Mouse (Mus musculus): ENCODE measurements at regions not wholly inside any gene's neighbourhood (a gene's known extent, or its start where the extent isn't known, plus 50 kb on each side); places are given as distances from the start of the nearest gene placed in this dataset.

- no peak for DNase-seq (ENCODE audit: low read depth, low spot score)
These were observed 304.3 kb upstream of the Sox11 start for GRCm38 (mm10) chr12:27646497-27647307.

GRCm38 (mm10) chr12:27619616-27620015 lies 277.2 kb upstream of the Sox11 start:
- no peak for DNase-seq (ENCODE audit: low read depth, low spot score)

- peak; percentile 18 for DNase-seq (ENCODE audit: low read depth, low spot score)
These were observed 261.8 kb upstream of the Sox11 start for GRCm38 (mm10) chr12:27604061-27604679.

- DNase-seq (ENCODE audit: low read depth, low spot score) = peak; percentile 3
These were observed 256.8 kb upstream of the Sox11 start for GRCm38 (mm10) chr12:27599149-27599548.

DNA sequence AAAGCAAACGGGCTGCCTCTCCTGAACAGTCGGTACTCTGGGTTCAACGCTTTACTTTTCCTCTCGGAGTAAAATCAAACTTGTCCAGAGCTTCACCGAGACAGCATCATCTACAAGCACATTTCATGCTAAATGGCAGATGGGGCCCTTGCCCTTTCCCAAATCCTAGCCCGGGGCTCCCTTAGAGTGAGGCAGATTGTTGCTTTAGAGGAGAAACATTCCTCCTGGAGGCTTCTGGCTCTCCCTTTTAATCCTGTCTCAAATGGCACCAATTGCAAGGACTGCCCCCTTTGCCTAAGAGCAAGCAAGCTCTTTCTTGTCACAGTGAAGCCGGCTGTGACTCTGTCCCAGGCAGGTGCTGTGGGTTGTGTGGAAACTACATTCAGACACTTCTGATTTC lies 255.5 kb upstream of the Sox11 start:
- DNase-seq (ENCODE audit: low read depth, low spot score) = no peak

DNA sequence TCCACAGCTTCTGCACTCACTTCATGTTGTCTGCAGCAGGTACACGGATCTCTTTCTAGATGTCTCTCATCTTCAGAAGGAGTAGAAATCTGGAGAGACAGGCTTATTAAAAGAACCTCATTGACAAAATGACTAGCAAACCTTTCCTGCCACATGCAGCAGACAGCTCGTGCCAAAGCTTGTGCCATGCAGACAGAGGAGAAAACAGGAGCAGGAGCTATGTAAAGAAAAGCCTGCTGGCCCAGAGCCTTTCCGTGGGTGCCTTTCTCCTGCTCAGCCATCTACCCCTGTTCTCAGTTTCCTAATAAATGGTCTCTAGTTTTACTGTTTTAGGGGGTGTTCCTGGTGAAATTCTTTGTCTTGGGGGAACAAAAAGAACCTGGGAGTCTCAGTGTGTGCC lies 254.9 kb upstream of the Sox11 start:
- no peak for DNase-seq (ENCODE audit: low read depth, low spot score)

DNA sequence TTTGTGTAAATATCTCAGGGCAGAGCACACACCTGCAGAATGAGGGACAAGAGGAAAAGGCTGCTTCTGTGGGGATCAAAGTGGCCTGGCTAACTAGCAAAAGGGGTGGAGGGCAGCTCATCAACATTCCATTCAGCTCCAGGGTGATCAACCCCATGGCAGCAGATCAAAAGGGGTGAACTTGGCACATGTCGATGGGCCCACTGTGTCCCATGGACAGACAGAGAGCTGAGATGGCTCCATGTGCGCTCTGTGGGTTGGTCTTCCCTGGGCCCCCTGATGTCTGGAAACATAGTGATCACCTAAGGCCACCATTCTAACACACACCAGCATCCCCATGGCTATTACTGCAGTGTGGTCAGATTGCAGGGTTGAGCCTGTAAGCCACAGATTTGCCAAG lies 253.2 kb upstream of the Sox11 start:
- DNase-seq (ENCODE audit: low read depth, low spot score) = no peak

DNA sequence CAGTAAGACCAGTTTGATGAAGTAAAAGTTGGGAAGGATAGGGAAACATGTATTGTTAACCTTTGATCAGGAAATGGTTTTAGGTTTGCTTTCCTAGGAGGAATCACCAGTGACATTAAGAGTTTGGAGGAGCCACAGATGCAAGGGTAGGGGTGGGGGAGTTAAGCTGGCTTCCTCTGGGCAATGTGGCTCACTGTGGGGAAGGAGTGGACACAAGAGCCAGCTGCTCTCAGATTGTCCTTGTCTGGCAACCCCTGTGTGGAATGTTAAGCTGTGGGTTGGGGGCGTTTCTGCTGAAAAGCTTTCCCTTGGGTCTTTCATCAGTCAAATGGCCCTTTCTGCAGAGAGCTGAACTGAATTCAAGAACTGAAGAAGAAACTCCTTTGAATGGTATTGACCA lies 251.1 kb upstream of the Sox11 start:
- DNase-seq (ENCODE audit: low read depth, low spot score) = no peak

DNA sequence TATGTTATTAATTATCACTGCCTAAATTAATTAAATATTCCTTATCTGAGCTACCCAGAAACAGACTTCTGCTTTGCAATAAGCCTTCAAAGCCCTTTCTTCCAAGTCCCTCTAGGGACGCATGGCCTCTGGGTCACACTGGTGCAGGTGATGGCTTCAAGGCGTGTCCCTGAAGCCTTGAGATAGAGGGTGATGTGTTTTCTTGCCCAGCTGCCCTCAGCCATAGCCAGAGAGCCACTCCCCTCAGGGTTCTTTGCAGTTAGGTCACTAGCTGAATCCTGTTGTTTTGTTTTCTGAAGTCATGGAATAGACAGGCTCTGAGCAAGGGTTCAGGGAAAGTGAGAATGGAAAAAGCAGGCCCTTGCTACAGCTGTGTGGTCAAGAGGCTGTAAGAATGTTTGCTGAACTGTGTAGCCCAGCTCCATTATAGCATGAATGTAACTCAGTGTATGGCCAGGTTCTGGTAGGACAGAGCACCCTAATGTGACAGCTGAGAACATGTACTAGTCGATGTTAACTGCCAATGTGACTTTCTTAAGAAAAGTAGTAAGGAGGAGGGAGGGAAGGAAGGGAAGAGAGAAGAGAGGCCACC lies 233.8 kb upstream of the Sox11 start:
- DNase-seq (ENCODE audit: low read depth, low spot score) = no peak

GRCm38 (mm10) chr12:27575629-27576028 lies 233.3 kb upstream of the Sox11 start:
- no peak for DNase-seq (ENCODE audit: low read depth, low spot score)

DNA sequence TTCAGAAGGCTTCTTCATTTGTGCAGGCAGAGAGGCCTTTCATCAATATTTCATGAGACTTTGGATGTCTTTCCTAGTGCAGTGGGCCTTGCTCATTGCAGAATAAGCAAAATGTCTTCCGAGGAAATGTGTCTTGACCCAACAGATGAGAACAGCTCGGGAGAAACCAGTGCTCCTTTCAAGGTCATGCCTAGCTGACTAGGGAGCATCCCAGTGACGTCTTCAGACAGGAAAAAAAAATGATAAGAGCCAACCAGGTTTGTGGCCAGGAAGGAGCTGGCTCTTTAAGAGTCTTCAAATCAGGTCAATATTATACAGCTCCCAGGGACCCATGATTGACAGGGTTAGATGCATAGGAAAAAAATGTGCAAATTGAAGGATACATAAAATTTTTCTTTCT lies 224.9 kb upstream of the Sox11 start:
- no peak for DNase-seq (ENCODE audit: low read depth, low spot score)

DNA sequence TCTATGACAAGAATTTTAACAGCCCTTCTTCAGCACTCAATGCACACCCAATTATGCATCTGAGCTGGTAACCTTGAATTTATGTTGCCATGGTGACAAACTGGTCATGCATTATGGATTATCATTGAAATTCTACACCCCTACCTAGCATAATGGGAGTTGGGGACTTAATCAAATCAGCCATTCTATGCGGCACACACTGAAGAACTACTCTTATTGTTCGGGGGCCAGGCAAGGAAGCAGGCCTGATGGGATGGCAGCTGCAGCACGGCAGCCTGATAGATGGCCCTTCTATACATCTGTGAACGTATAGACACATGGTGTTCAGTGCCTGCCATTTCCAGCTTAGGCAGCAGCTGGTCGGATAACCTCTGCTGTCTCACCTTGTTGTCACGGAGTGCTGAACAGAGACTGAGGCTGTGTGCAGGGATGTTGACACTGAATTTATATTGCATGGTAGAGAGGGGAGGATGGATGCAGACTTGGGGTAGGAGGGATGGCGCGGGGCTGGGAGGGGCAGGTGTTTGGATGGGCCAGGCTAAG lies 223.7 kb upstream of the Sox11 start:
- no peak for DNase-seq (ENCODE audit: low read depth, low spot score)

GRCm38 (mm10) chr12:27564641-27565306 lies 222.4 kb upstream of the Sox11 start:
- DNase-seq (ENCODE audit: low read depth, low spot score) = no peak

GRCm38 (mm10) chr12:27563900-27564299 lies 221.5 kb upstream of the Sox11 start:
- no peak for DNase-seq (ENCODE audit: low read depth, low spot score)

- DNase-seq (ENCODE audit: low read depth, low spot score) = no peak
These were observed 210.4 kb upstream of the Sox11 start for GRCm38 (mm10) chr12:27552809-27553208.

- no peak for DNase-seq (ENCODE audit: low read depth, low spot score)
These were observed 195.8 kb upstream of the Sox11 start for GRCm38 (mm10) chr12:27538210-27538609.

GRCm38 (mm10) chr12:27537507-27537906 lies 195.1 kb upstream of the Sox11 start:
- no peak for DNase-seq (ENCODE audit: low read depth, low spot score)

- DNase-seq (ENCODE audit: low read depth, low spot score) = no peak
These were observed 194.6 kb upstream of the Sox11 start for GRCm38 (mm10) chr12:27537017-27537416.

DNA sequence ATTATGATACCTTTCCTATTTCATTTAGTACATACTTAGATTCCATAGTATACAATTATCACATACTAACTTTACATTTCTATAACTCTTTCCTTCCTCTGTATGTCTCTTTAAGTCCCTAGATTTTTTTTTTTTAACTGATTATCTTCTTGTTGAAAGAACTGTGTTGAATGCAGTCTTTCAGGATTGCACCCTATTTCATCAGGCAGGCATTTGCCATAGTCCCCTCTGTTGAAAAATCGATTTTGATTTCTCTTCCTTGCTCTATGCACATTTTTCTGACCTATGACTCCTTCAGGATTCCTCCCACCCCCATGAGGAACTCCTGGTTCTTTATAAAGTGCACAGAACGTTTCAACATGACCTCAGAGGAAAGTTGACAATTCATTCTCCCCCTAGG lies 183.2 kb upstream of the Sox11 start:
- no peak for DNase-seq (ENCODE audit: low read depth, low spot score)

GRCm38 (mm10) chr12:27513253-27513652 lies 170.9 kb upstream of the Sox11 start:
- DNase-seq (ENCODE audit: low read depth, low spot score) = no peak

- no peak for DNase-seq (ENCODE audit: low read depth, low spot score)
These were observed 165.8 kb upstream of the Sox11 start for GRCm38 (mm10) chr12:27508226-27508560.

DNA sequence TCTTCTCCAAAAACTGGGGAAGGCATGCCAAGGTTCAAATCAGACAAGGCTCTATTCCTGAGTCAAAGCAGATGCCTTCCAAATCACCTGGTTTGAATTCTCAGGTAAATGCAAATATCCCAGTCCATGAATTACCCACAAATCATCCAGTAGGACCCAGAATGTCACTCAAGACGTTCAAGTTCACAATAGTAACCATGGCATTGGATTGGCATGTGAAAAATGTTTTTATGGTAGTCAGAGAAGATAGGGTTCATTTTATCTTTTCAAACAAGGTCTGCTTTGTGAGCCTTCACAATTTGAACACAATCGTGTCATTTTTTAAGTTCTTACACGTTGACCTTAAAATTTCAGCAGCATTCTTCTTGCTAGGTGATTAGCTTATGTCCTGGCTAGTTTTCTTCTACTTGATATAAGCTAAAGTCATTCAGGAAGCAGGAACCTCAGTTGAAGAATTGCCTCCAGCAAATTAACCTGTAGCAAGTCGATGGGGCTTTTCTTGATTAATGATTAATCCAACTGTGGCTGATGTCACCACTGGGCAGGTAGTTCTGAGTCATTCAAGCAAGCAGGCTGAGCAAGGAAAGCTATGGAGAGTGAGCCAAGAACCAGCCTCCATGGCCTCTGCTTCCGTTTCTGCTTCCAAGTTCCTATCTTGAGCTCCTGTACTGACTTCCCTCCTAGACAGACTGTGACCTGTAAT lies 165.3 kb upstream of the Sox11 start:
- no peak for DNase-seq (ENCODE audit: low read depth, low spot score)
